Mouse (Mus musculus) erythroblast, embryonic 14.5 days (primary cell): ENCODE measurements around the gene Txndc8.

Experiments
- GATA1 ChIP-seq: IDR thresholded peaks from 2 replicates; pipeline ENCODE4 v1.6.1; 2012; ENCODE audit warnings: low read length, inconsistent platforms, mixed read lengths
- TAL1 ChIP-seq: IDR thresholded peaks from 3 replicates; pipeline ENCODE4 v1.6.1; 2012; ENCODE audit warnings: low read length, inconsistent platforms, mixed read lengths

GRCm38 (mm10) chr4:58050276-58050675 lies 41.4 kb upstream of the Txndc8 start:
- TF ChIP-seq GATA1, result no peak
- TF ChIP-seq TAL1, result no peak
